In the genomic region with DNA sequence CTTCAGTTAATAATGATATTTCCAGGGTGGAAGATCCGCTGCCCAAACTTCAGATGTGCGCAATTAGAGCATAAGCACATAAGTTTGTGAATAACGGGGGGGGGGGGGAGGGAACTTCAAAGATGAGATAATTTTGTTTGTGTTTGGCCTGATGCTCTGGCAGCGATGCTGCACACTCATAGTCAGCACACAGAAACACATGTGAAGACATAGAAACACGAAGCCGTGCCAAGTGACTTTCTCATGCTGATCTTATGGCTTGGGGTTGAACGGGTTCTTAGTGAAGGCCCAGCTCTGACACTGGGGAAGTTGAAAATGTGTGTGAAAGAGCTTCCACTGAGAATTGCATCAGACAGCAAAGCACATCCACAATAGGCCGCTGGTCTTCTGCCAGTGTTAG, we compare ENCODE assay signal across 21 mouse cellular contexts.
"Had no signal": no experiment of that assay in that cellular context is flagged by ENCODE, and none has a peak within 500 bp of the region (broad histone marks: within the 10 kb centered on the region; RNA-seq: fewer than 3 reads in every experiment).

No protein-coding gene starts in this region.

- DNase-seq: liver, postnatal 0 days; lung, adult 2 months; lung, postnatal 14 days; lung, postnatal 36 days; midbrain, embryonic 14.5 days; retina, postnatal 1 day; right cerebral cortex, adult 18-20 months; right cerebral cortex, postnatal 25 days; right cerebral cortex, postnatal 4 days; spleen, adult 18-20 months; thymus, adult 18-20 months; thymus, postnatal 14 days; thymus, postnatal 36 days had no signal

- H3K4me2 ChIP-seq: liver, embryonic 15.5 days; midbrain, embryonic 12.5 days; neural tube, embryonic 13.5 days; neural tube, embryonic 15.5 days had no signal

- H3K27ac ChIP-seq: liver, embryonic 15.5 days; macrophage; midbrain, embryonic 10.5 days; midbrain, embryonic 12.5 days; neural tube, embryonic 13.5 days; neural tube, embryonic 15.5 days had no signal

- ATAC-seq: liver, postnatal 0 days; midbrain, embryonic 16.5 days had no signal

- H3K9ac ChIP-seq: liver, embryonic 15.5 days; liver, postnatal 0 days; midbrain, embryonic 12.5 days; neural tube, embryonic 13.5 days; neural tube, embryonic 15.5 days had no signal

- H3K9me3 ChIP-seq: liver, embryonic 15.5 days; midbrain, embryonic 10.5 days; midbrain, embryonic 12.5 days; neural tube, embryonic 13.5 days; neural tube, embryonic 15.5 days had no signal

- H3K27me3 ChIP-seq: liver, embryonic 15.5 days; midbrain, embryonic 12.5 days; neural tube, embryonic 13.5 days; neural tube, embryonic 15.5 days had no signal

- H3K4me1 ChIP-seq: liver, embryonic 15.5 days; midbrain, embryonic 10.5 days; midbrain, embryonic 12.5 days; neural tube, embryonic 13.5 days; neural tube, embryonic 15.5 days had no signal

- H3K4me3 ChIP-seq: liver, embryonic 15.5 days; midbrain, embryonic 10.5 days; midbrain, embryonic 12.5 days; myocyte; neural tube, embryonic 13.5 days; neural tube, embryonic 15.5 days had no signal

- H3K36me3 ChIP-seq: liver, embryonic 15.5 days; midbrain, embryonic 10.5 days; midbrain, embryonic 12.5 days; neural tube, embryonic 13.5 days; neural tube, embryonic 15.5 days had no signal
